25 mouse cellular contexts compared by ENCODE assay signal in the genomic region with DNA sequence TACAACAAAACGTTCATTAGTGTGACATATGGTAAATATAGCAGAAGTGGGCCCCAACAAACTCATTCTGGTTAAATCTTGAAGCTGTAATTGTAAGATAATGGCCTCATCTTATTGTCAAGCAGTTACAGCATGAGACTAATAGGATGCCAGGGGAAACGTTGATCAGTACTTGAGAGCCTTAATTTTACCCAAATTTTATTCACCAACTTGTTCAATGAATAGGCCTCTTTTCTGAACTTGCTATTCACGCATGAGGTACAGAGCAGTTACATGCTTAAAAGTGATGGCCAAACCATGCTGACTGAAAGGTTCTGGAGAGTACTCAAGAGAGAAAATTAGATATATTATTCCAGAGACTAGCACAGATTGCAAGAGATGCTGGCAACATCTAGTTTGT.
A peak's percentile ranks its signal among the peaks of the same experiment; 100 is the strongest.
DNase-seq lines count a peak whose midpoint lies in the region; ATAC-seq lines count a peak whose summit lies in the region.
"Had no signal": no experiment of that assay in that cellular context is flagged by ENCODE, and none has a peak within 500 bp of the region (broad histone marks: within the 10 kb centered on the region; RNA-seq: fewer than 3 reads in every experiment).

No protein-coding gene starts in this region.

- no peak overlapping the region for H3K4me3 ChIP-seq in forebrain, embryonic 13.5 days
- no peak overlapping the region for H3K4me3 ChIP-seq in forebrain, embryonic 11.5 days (ENCODE audit: low read depth, low read length)
- H3K4me3 ChIP-seq in forebrain, embryonic 16.5 days (replicated peaks; ENCODE audit: low read length), result no peak overlapping the region
- no peak overlapping the region for H3K4me3 ChIP-seq in forebrain, embryonic 12.5 days (replicated peaks)
- no peak overlapping the region for H3K4me3 ChIP-seq in midbrain, embryonic 11.5 days (ENCODE audit: low read depth, low read length)
- H3K4me3 ChIP-seq in midbrain, embryonic 14.5 days (replicated peaks; ENCODE audit: low read depth, low read length), result no peak overlapping the region
- H3K4me3 ChIP-seq: embryonic facial prominence, embryonic 13.5 days; embryonic facial prominence, embryonic 15.5 days; erythroblast, embryonic 14.5 days had no signal

- no peaks in the 10 kb centered on the region for H3K27me3 ChIP-seq in forebrain, embryonic 13.5 days
- H3K27me3 ChIP-seq in forebrain, embryonic 11.5 days (ENCODE audit: control insufficient read depth, insufficient read depth, low read length), result no peaks in the 10 kb centered on the region
- no peaks in the 10 kb centered on the region for H3K27me3 ChIP-seq in forebrain, embryonic 16.5 days (replicated peaks; ENCODE audit: control insufficient read depth, insufficient read depth, low read length)
- no peaks in the 10 kb centered on the region for H3K27me3 ChIP-seq in forebrain, embryonic 12.5 days
- no peaks in the 10 kb centered on the region for H3K27me3 ChIP-seq in midbrain, embryonic 11.5 days (ENCODE audit: control insufficient read depth, insufficient read depth, low read length)
- H3K27me3 ChIP-seq in midbrain, embryonic 14.5 days (ENCODE audit: control insufficient read depth, insufficient read depth, low read length), result no peaks in the 10 kb centered on the region
- H3K27me3 ChIP-seq: CH12.LX; embryonic facial prominence, embryonic 13.5 days; embryonic facial prominence, embryonic 15.5 days; Patski had no signal

- no peak overlapping the region for H3K9ac ChIP-seq in forebrain, embryonic 13.5 days
- H3K9ac ChIP-seq in forebrain, embryonic 11.5 days (ENCODE audit: low read length), result no peak overlapping the region
- no peak overlapping the region for H3K9ac ChIP-seq in forebrain, embryonic 16.5 days (replicated peaks; ENCODE audit: low read depth, low read length)
- no peak overlapping the region for H3K9ac ChIP-seq in forebrain, embryonic 12.5 days
- no peak overlapping the region for H3K9ac ChIP-seq in midbrain, embryonic 11.5 days (ENCODE audit: low read length)
- no peak overlapping the region for H3K9ac ChIP-seq in midbrain, embryonic 14.5 days (replicated peaks; ENCODE audit: low read length)
- H3K9ac ChIP-seq: embryonic facial prominence, embryonic 13.5 days; embryonic facial prominence, embryonic 15.5 days had no signal

- no peak overlapping the region for H3K4me2 ChIP-seq in forebrain, embryonic 13.5 days
- no peak overlapping the region for H3K4me2 ChIP-seq in forebrain, embryonic 11.5 days (ENCODE audit: low read depth, low read length, severe bottlenecking)
- no peak overlapping the region for H3K4me2 ChIP-seq in forebrain, embryonic 16.5 days (ENCODE audit: low read length)
- no peak overlapping the region for H3K4me2 ChIP-seq in forebrain, embryonic 12.5 days
- H3K4me2 ChIP-seq in midbrain, embryonic 11.5 days, result no peak overlapping the region
- H3K4me2 ChIP-seq in midbrain, embryonic 14.5 days (ENCODE audit: low read length), result no peak overlapping the region
- H3K4me2 ChIP-seq: embryonic facial prominence, embryonic 13.5 days; embryonic facial prominence, embryonic 15.5 days had no signal

- H3K27ac ChIP-seq in forebrain, embryonic 13.5 days, result no peak overlapping the region
- no peak overlapping the region for H3K27ac ChIP-seq in forebrain, embryonic 11.5 days (ENCODE audit: low read depth, low read length)
- no peak overlapping the region for H3K27ac ChIP-seq in forebrain, embryonic 16.5 days (ENCODE audit: low read length)
- H3K27ac ChIP-seq in forebrain, embryonic 12.5 days, result no peak overlapping the region
- no peak overlapping the region for H3K27ac ChIP-seq in midbrain, embryonic 11.5 days (ENCODE audit: low read depth, low read length)
- no peak overlapping the region for H3K27ac ChIP-seq in midbrain, embryonic 14.5 days (replicated peaks; ENCODE audit: low read depth, low read length)
- H3K27ac ChIP-seq: embryonic facial prominence, embryonic 13.5 days; embryonic facial prominence, embryonic 15.5 days had no signal

- H3K9me3 ChIP-seq in forebrain, embryonic 13.5 days (replicated peaks), result no peaks in the 10 kb centered on the region
- no peaks in the 10 kb centered on the region for H3K9me3 ChIP-seq in forebrain, embryonic 11.5 days (ENCODE audit: control insufficient read depth, low read length)
- H3K9me3 ChIP-seq in forebrain, embryonic 16.5 days (ENCODE audit: control insufficient read depth, low read length), result no peaks in the 10 kb centered on the region
- H3K9me3 ChIP-seq in forebrain, embryonic 12.5 days, result no peaks in the 10 kb centered on the region
- H3K9me3 ChIP-seq in midbrain, embryonic 11.5 days (ENCODE audit: control insufficient read depth, low read length), result no peaks in the 10 kb centered on the region
- no peaks in the 10 kb centered on the region for H3K9me3 ChIP-seq in midbrain, embryonic 14.5 days (ENCODE audit: control insufficient read depth, low read length)
- H3K9me3 ChIP-seq: embryonic facial prominence, embryonic 13.5 days; embryonic facial prominence, embryonic 15.5 days; G1E had no signal

- DNase-seq in forebrain, embryonic 11.5 days (ENCODE audit: low spot score), result no peak
- DNase-seq in midbrain, embryonic 11.5 days (ENCODE audit: low spot score, missing footprints), result peak; percentile 68
- no peak for DNase-seq in midbrain, embryonic 14.5 days
- DNase-seq: adrenal gland, adult 8-10 months; adrenal gland, postnatal 14 days; adrenal gland, postnatal 36 days; B cell, adult 2 months; cerebellum, adult 11 months; cerebellum, adult 18-20 months; cerebellum, adult 8-10 months; cerebellum, adult 9-11 months; cerebellum, postnatal 14 days; cerebellum, postnatal 36 days; embryo, embryonic 11 days had no signal

- no peaks in the 10 kb centered on the region for H3K4me1 ChIP-seq in forebrain, embryonic 13.5 days
- H3K4me1 ChIP-seq in forebrain, embryonic 11.5 days (replicated peaks; ENCODE audit: control insufficient read depth, insufficient read depth, low read length), result no peaks in the 10 kb centered on the region
- no peaks in the 10 kb centered on the region for H3K4me1 ChIP-seq in forebrain, embryonic 16.5 days (replicated peaks; ENCODE audit: control insufficient read depth, insufficient read depth, low read length)
- H3K4me1 ChIP-seq in forebrain, embryonic 12.5 days, result no peaks in the 10 kb centered on the region
- H3K4me1 ChIP-seq in midbrain, embryonic 11.5 days (ENCODE audit: control insufficient read depth, insufficient read depth, low read length), result no peaks in the 10 kb centered on the region
- H3K4me1 ChIP-seq in midbrain, embryonic 14.5 days (ENCODE audit: control insufficient read depth, insufficient read depth, low read length), result no peaks in the 10 kb centered on the region
- H3K4me1 ChIP-seq: embryonic facial prominence, embryonic 13.5 days; embryonic facial prominence, embryonic 15.5 days had no signal

- no peaks in the 10 kb centered on the region for H3K36me3 ChIP-seq in forebrain, embryonic 13.5 days (ENCODE audit: poor library complexity, severe bottlenecking)
- H3K36me3 ChIP-seq in forebrain, embryonic 11.5 days (ENCODE audit: control insufficient read depth, insufficient read depth, low read length), result no peaks in the 10 kb centered on the region
- H3K36me3 ChIP-seq in forebrain, embryonic 16.5 days (ENCODE audit: control insufficient read depth, insufficient read depth), result no peaks in the 10 kb centered on the region
- H3K36me3 ChIP-seq in forebrain, embryonic 12.5 days (replicated peaks), result no peaks in the 10 kb centered on the region
- no peaks in the 10 kb centered on the region for H3K36me3 ChIP-seq in midbrain, embryonic 11.5 days (ENCODE audit: control insufficient read depth, insufficient read depth, low read length)
- no peaks in the 10 kb centered on the region for H3K36me3 ChIP-seq in midbrain, embryonic 14.5 days (ENCODE audit: control insufficient read depth, insufficient read depth, low read length)
- H3K36me3 ChIP-seq: embryonic facial prominence, embryonic 13.5 days; embryonic facial prominence, embryonic 15.5 days; G1E had no signal

- 52% methylated on average over 3 of the region's 3 CpGs for WGBS in forebrain, embryonic 13.5 days
- WGBS in forebrain, embryonic 11.5 days, result 67% methylated on average over 3 of the region's 3 CpGs
- 32% methylated on average over 3 of the region's 3 CpGs for WGBS in forebrain, embryonic 16.5 days
- 52% methylated on average over 3 of the region's 3 CpGs for WGBS in forebrain, embryonic 12.5 days
- WGBS in midbrain, embryonic 11.5 days, result 61% methylated on average over 3 of the region's 3 CpGs
- WGBS in midbrain, embryonic 14.5 days, result 60% methylated on average over 3 of the region's 3 CpGs

- peak; percentile 51; the same call in 1 of the 2 replicates for ATAC-seq in forebrain, embryonic 13.5 days
- no peak for ATAC-seq in forebrain, embryonic 11.5 days (replicated peaks; ENCODE audit: low FRiP score)
- ATAC-seq in forebrain, embryonic 16.5 days, result peak; percentile 52; the same call in 1 of the 2 replicates
- no peak for ATAC-seq in forebrain, embryonic 12.5 days (ENCODE audit: low FRiP score)
- no peak for ATAC-seq in midbrain, embryonic 11.5 days (ENCODE audit: low FRiP score)
- ATAC-seq in midbrain, embryonic 14.5 days (ENCODE audit: low FRiP score, low TSS enrichment), result no peak
- ATAC-seq: activated CD4-positive, CD25-positive, alpha-beta regulatory T cell, adult 4 months; CD4-positive, CD25-positive, alpha-beta regulatory T cell, adult 4 months; Patski had no signal

Comparison
In these comparisons a context has a peak if more than half of its experiments do, and no peak if none do; other contexts are left out.
1. ATAC-seq: peak in forebrain, embryonic 13.5 days (single experiment) and forebrain, embryonic 16.5 days (single experiment); none in forebrain, embryonic 11.5 days (single experiment), forebrain, embryonic 12.5 days (single experiment), midbrain, embryonic 11.5 days (single experiment) and midbrain, embryonic 14.5 days (single experiment).